Mouse (Mus musculus) midbrain, embryonic 16.5 days (tissue): ENCODE results near the gene Slc39a12. TPM values are rescaled to one million over a fixed set of nuclear protein-coding genes. Genes with fewer than 3 reads are reported as not detected.

Experiments used
- ATAC-seq: fragments of 200-750 bp; cut with Nextera tagmentation; 2 replicates; pipeline ENCODE4 v1.8.0; 2017; ENCODE audit warnings: moderate TSS enrichment
- H3K27ac ChIP-seq: fragments of 300-500 bp; sonication (generic); 2 replicates; pipeline ENCODE4 v1.5.1; 2014; ENCODE audit warnings: mild to moderate bottlenecking, low read length, mixed read lengths
- H3K27me3 ChIP-seq: fragments of 300-500 bp; sonication (generic); 2 replicates; pipeline ENCODE4 v1.6.1; 2014; ENCODE audit warnings: low read depth, low read length, mixed read lengths; ENCODE audit not compliant: control insufficient read depth, insufficient read depth
- H3K36me3 ChIP-seq: fragments of 300-500 bp; sonication (generic); 2 replicates; pipeline ENCODE4 v1.6.1; 2014; ENCODE audit warnings: mild to moderate bottlenecking, low read length, moderate library complexity, mixed read lengths; ENCODE audit not compliant: control insufficient read depth, insufficient read depth
- H3K4me1 ChIP-seq: fragments of 300-500 bp; sonication (generic); 2 replicates; pipeline ENCODE4 v1.6.1; 2014; ENCODE audit warnings: mild to moderate bottlenecking, low read length, mixed read lengths; ENCODE audit not compliant: control insufficient read depth, insufficient read depth
- H3K4me2 ChIP-seq: fragments of 300-500 bp; sonication (generic); 2 replicates; pipeline ENCODE4 v1.6.1; 2014; ENCODE audit warnings: mild to moderate bottlenecking, low read length, mixed read lengths
- H3K4me3 ChIP-seq: fragments of 300-500 bp; sonication (generic); 2 replicates; pipeline ENCODE4 v1.5.1; 2014; ENCODE audit warnings: low read depth, mild to moderate bottlenecking, low read length, moderate library complexity, mixed read lengths
- H3K9ac ChIP-seq: fragments of 300-500 bp; sonication (generic); 2 replicates; pipeline ENCODE4 v1.6.1; 2014; ENCODE audit warnings: low read depth, low read length, mixed read lengths
- H3K9me3 ChIP-seq: fragments of 300-500 bp; sonication (generic); replicated peaks from 2 replicates; pipeline ENCODE4 v1.6.1; 2014; ENCODE audit warnings: mild to moderate bottlenecking, low read length, mixed read lengths; ENCODE audit not compliant: control insufficient read depth, poor library complexity, severe bottlenecking
- WGBS: fragments of 180-500 bp; shearing (Covaris S2); extraction: QIAGEN DNeasy Blood & Tissue Kit; methylation state at CpG from one replicate; pipeline ENCODE4 v1.1.7; 2014; 5-methylcytosine and 5-hydroxymethylcytosine counted together
- polyA plus RNA-seq: library from polyadenylated mRNA; unstranded; fragments of >200 nt; fragmentation: Nextera tagmentation; extraction: Ambion mirVana; gene quantifications from 2 replicates; pipeline ENCODE4 v1.2.1, GENCODE M21; 2015

Slc39a12 gene
- polyA plus RNA-seq, 1 experiment from 2014 or later: 4.7 TPM

DNA sequence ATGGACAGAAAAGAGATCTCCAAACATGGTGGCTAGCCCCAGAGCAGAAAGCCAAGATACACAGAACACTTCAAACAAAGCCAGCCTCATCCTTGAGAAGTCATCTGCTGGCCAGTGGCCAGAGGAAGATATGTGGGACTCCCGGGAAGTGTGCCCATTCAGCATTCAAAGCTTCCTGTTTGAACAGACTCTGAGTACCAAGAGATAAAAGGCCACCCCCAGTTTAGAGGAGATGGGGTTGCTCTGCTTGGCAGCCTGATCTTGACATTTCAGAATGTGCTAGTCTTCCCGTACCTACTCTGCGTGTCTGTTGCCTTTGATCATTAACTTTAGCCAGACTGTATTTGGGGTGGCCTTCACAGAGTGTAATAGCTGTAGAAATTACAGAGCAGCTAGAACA lies 155.2 kb downstream of the Slc39a12 start:
- ATAC-seq: no peak
- 62% methylated on average over 3 of the region's 3 CpGs for WGBS
- no peak overlapping the region for H3K27ac ChIP-seq

DNA sequence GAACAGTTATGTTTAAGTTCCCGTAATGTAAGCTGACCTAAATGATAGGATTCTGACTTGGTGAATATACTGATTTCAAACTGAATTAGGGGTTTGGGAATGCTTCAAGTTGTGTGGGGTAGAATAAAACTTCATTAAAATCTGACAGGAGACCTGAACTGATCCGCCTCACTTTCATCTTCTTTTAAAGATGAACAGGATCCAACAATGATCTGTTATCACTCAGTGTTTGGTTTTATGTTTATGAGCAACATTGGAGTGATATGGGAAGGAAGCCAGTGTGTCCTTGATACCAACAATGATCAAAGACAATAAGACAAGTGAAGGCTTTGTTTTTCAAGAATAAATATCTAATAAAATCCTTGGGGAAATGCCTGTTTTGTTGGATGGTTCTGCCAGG lies 155.7 kb downstream of the Slc39a12 start:
- Histone ChIP-seq H3K4me1 (no peaks in the 10 kb centered on the region), H3K27ac (no peak overlapping the region), H3K27me3 (no peaks in the 10 kb centered on the region), H3K4me3 (no peak overlapping the region), H3K9me3 (no peaks in the 10 kb centered on the region), H3K36me3 (no peaks in the 10 kb centered on the region), H3K9ac (no peak overlapping the region), H3K4me2 (no peak overlapping the region)
- 89% methylated on average over 2 of the region's 2 CpGs for WGBS
- ATAC-seq: no peak

More for the DNA sequence above, 155.2 kb downstream of the Slc39a12 start:
- Histone ChIP-seq H3K4me2 (no peak overlapping the region), H3K4me1 (no peaks in the 10 kb centered on the region), H3K9ac (no peak overlapping the region), H3K4me3 (no peak overlapping the region), H3K36me3 (no peaks in the 10 kb centered on the region), H3K9me3 (no peaks in the 10 kb centered on the region), H3K27me3 (no peaks in the 10 kb centered on the region)

Other genes starting within 250 kb of the Slc39a12 start
- 0.17 and 0.18 TPM in 2 replicates for gene Tmem236, start 213.8 kb upstream of the Slc39a12 start, polyA plus RNA-seq
- 4.8 and 6.0 TPM in 2 replicates for gene Mrc1, start 158.9 kb upstream of the Slc39a12 start, polyA plus RNA-seq
- gene Cacnb2, start 214.8 kb downstream of the Slc39a12 start, polyA plus RNA-seq: 7.9 and 8.9 TPM in 2 replicates